8 mouse cellular contexts compared by ENCODE assay signal in genomic region chr2:142253913-142254312, GRCm38 (mm10).
DNase-seq lines count a peak whose midpoint lies in the region; ATAC-seq lines count a peak whose summit lies in the region.

No protein-coding gene starts in this region.

- DNase-seq in spleen, postnatal 4 days (ENCODE audit: low spot score in 2 of 2): peak; percentile 14 to 62
- DNase-seq in spleen, postnatal 36 days (ENCODE audit: low spot score in 2 of 2): no peak
- peak; percentile 84 for DNase-seq in embryonic facial prominence, embryonic 10.5 days (ENCODE audit: low spot score)
- DNase-seq in heart, embryonic 10.5 days (ENCODE audit: low spot score): peak; percentile 77
- DNase-seq in neural tube, embryonic 10.5 days (ENCODE audit: extremely low spot score, low spot score): peak; percentile 86
- peak; percentile 42 for DNase-seq in testis, postnatal 14 days (ENCODE audit: low spot score)

- peak; percentile 70 for ATAC-seq in kidney, embryonic 15.5 days (replicated peaks; ENCODE audit: low FRiP score)
- ATAC-seq in limb, embryonic 13.5 days (ENCODE audit: low FRiP score, low read depth): peak; percentile 77; the same call in 1 of the 2 replicates

- no peak overlapping the region for H3K4me3 ChIP-seq in embryonic facial prominence, embryonic 10.5 days
- no peak overlapping the region for H3K4me3 ChIP-seq in heart, embryonic 10.5 days
- no peak overlapping the region for H3K4me3 ChIP-seq in kidney, embryonic 15.5 days (replicated peaks)
- H3K4me3 ChIP-seq in limb, embryonic 13.5 days: no peak overlapping the region

- no peaks in the 10 kb centered on the region for H3K9me3 ChIP-seq in embryonic facial prominence, embryonic 10.5 days
- H3K9me3 ChIP-seq in heart, embryonic 10.5 days: no peaks in the 10 kb centered on the region
- H3K9me3 ChIP-seq in kidney, embryonic 15.5 days (replicated peaks): no peaks in the 10 kb centered on the region
- no peaks in the 10 kb centered on the region for H3K9me3 ChIP-seq in limb, embryonic 13.5 days

- peaks cover 10% of the 10 kb centered on the region; the same call in 1 of the 2 replicates for H3K4me1 ChIP-seq in embryonic facial prominence, embryonic 10.5 days
- H3K4me1 ChIP-seq in heart, embryonic 10.5 days: no peaks in the 10 kb centered on the region
- H3K4me1 ChIP-seq in kidney, embryonic 15.5 days: no peaks in the 10 kb centered on the region
- H3K4me1 ChIP-seq in limb, embryonic 13.5 days: peaks cover 8% of the 10 kb centered on the region; the same call in 1 of the 2 replicates

- H3K36me3 ChIP-seq in embryonic facial prominence, embryonic 10.5 days (replicated peaks): no peaks in the 10 kb centered on the region
- H3K36me3 ChIP-seq in heart, embryonic 10.5 days: no peaks in the 10 kb centered on the region
- H3K36me3 ChIP-seq in kidney, embryonic 15.5 days: no peaks in the 10 kb centered on the region
- H3K36me3 ChIP-seq in limb, embryonic 13.5 days: no peaks in the 10 kb centered on the region

- no peak overlapping the region for H3K27ac ChIP-seq in embryonic facial prominence, embryonic 10.5 days (replicated peaks)
- H3K27ac ChIP-seq in heart, embryonic 10.5 days: no peak overlapping the region
- H3K27ac ChIP-seq in kidney, embryonic 15.5 days: no peak overlapping the region
- no peak overlapping the region for H3K27ac ChIP-seq in limb, embryonic 13.5 days

- no peak overlapping the region for H3K4me2 ChIP-seq in kidney, embryonic 15.5 days
- peak overlapping the region; percentile 41 for H3K4me2 ChIP-seq in limb, embryonic 13.5 days (replicated peaks)

- H3K27me3 ChIP-seq in embryonic facial prominence, embryonic 10.5 days (replicated peaks; ENCODE audit: low read depth, poor library complexity, severe bottlenecking): 0 out of 2 replicates have a peak, but pooled peaks cover 5% of the 10 kb centered on the region
- H3K27me3 ChIP-seq in heart, embryonic 10.5 days (ENCODE audit: insufficient read depth, poor library complexity, severe bottlenecking): 0 out of 2 replicates have a peak, but pooled peaks cover 11% of the 10 kb centered on the region
- H3K27me3 ChIP-seq in kidney, embryonic 15.5 days: no peaks in the 10 kb centered on the region
- H3K27me3 ChIP-seq in limb, embryonic 13.5 days: peaks cover 7% of the 10 kb centered on the region; the same call in 1 of the 2 replicates

- 18% methylated on average over 11 of the region's 11 CpGs for WGBS in embryonic facial prominence, embryonic 10.5 days
- 24% methylated on average over 11 of the region's 11 CpGs for WGBS in heart, embryonic 10.5 days
- 17% methylated on average over 11 of the region's 11 CpGs for WGBS in kidney, embryonic 15.5 days
- 13% methylated on average over 11 of the region's 11 CpGs for WGBS in limb, embryonic 13.5 days

- no peak overlapping the region for H3K9ac ChIP-seq in kidney, embryonic 15.5 days
- H3K9ac ChIP-seq in limb, embryonic 13.5 days: no peak overlapping the region

Comparison
In these comparisons a context has a peak if more than half of its experiments do, and no peak if none do; other contexts are left out.
1. DNase-seq: peak in spleen, postnatal 4 days (2 of 2), embryonic facial prominence, embryonic 10.5 days (single experiment), heart, embryonic 10.5 days (single experiment), neural tube, embryonic 10.5 days (single experiment) and testis, postnatal 14 days (single experiment); none in spleen, postnatal 36 days (0 of 2).